Mouse (Mus musculus) gonadal fat pad, adult 2 months (tissue): Measurements from ENCODE around the gene Gdap1l1. TPM values are rescaled to one million over a fixed set of nuclear protein-coding genes. Genes with fewer than 3 reads are reported as not detected.
"Not testable (repeated sequence)": the region's sequence is repeated elsewhere in the genome, so short reads cannot be mapped to it uniquely, and the experiment has no call there.

Experiments
- DNase-seq: peaks from one replicate; pipeline ENCODE4 v3.0.0-alpha.2; 2012; ENCODE audit warnings: low read depth
- polyA plus RNA-seq: library from polyadenylated mRNA; depleted of rRNA; stranded (reverse); fragments of >200 nt; gene quantifications from 2 replicates; pipeline ENCODE4 v1.2.3, GENCODE M21; 2012

Gdap1l1 gene
- polyA plus RNA-seq, 1 experiment = 0.55 TPM

DNA sequence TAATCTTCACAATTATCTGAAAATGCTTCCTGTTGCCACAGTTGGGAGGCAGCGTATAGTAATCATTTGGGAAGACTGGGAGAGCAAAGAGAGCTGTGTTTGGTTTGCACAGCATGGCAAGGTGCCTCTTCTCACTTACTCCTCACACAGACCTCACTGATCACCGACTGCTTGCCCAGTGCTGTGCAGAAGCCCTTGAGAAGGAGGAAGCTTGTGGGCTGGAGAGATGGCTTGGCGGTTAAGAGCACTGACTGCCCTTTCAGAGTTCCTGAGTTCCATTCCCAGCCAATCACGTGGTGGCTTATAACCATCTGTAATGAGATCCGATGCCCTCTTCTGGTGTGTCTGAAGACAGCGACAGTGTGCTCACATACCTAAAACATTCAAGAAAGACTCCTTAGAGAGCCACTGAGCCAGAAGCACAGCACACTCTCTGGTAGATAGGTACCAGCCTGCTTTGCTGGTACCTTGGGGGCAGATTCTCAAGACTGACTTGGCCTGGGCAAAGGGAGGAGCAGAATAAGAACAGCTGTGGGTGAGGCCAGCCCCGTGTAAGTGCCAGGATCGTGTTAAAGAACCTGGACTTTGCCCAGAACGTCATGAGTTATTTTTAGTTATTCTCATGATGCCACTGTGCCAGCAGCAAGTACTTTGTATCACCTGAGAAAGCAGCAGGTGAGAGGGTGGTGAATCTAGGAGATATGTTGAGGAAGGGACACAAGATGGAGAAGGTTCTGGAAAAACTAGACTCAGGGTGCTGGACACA lies 15.2 kb upstream of the Gdap1l1 start:
- DNase-seq = no peak

DNA sequence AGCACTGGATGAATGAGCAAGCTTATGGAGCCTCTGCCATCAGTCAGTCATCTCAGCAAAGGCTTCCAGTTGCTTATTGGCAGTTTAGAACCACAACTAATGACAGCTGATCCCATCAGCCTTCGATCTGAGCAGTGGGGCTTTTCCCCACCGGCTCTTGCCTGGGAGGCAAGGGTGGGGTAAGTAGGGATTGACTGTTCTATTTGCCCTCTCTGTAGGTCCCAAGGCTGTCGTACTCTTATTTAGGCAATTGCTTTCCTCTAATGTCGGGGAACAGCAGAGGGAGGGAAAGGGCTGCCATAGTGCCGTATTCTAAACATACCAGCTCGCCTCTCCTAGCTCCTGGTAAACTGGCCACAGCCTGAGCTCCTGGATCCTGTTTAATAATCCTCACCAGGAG lies 13.7 kb upstream of the Gdap1l1 start, which contains the start of gene Oser1:
Gene Oser1, minus strand, starts transcription at position 101 of the 400 bp plus-strand sequence.
- no peak for DNase-seq

DNA sequence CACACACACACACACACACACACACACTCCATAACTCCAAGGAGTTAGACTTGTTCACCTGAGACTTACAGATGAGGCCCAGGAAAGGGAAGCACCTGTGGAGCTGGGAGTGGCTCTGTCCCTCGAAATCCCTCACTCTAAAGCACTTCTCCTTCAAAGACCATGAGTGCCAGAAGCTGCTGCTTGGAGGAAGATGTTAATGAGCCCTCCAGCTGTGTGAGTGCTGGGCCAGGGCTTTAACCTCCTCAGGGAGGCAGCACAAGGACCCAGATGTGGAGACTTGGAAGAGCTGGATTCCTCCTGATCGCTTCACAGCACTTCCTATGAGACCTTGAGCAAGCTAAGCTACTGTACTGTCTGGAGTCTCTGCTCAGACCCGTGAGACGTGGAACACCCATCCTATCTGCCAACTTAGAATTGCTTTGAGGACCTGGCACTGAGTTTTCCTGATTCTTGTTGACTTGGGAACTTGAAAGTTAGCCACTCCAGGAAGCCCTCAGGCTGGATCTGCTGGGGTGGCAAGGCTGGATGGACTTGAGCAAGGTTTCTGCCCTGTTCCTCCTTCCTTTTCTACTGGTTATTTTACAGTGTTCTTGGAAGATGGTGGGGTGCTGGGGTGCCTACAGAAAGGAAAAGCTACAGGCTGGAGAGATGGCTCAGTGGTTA lies 9.8 kb upstream of the Gdap1l1 start:
- DNase-seq = no peak

GRCm38 (mm10) chr2:163431289-163431688 lies 7.0 kb upstream of the Gdap1l1 start:
- no peak for DNase-seq

- no peak for DNase-seq
These were observed 4.3 kb upstream of the Gdap1l1 start for GRCm38 (mm10) chr2:163433971-163434370.

DNA sequence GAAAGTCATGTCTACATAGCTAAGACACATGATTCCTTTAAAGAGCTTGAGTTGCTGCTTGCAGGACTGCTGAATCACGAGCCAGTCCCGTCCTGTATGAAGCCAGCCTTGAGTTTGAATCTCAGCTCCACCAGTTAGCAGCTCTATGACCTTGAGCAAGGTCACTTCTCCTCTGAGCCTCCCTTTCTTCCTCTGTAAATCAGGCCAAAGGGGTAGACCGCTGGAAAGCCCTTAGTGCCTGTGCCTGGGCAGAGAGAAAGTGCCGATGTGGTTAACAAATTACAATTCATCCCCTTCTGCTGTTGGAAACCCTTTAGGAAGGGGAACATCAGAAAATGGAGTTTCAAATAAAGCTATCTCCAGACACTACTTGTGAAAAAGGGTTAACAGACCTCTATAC lies 476 bp upstream of the Gdap1l1 start:
- no peak for DNase-seq

DNA sequence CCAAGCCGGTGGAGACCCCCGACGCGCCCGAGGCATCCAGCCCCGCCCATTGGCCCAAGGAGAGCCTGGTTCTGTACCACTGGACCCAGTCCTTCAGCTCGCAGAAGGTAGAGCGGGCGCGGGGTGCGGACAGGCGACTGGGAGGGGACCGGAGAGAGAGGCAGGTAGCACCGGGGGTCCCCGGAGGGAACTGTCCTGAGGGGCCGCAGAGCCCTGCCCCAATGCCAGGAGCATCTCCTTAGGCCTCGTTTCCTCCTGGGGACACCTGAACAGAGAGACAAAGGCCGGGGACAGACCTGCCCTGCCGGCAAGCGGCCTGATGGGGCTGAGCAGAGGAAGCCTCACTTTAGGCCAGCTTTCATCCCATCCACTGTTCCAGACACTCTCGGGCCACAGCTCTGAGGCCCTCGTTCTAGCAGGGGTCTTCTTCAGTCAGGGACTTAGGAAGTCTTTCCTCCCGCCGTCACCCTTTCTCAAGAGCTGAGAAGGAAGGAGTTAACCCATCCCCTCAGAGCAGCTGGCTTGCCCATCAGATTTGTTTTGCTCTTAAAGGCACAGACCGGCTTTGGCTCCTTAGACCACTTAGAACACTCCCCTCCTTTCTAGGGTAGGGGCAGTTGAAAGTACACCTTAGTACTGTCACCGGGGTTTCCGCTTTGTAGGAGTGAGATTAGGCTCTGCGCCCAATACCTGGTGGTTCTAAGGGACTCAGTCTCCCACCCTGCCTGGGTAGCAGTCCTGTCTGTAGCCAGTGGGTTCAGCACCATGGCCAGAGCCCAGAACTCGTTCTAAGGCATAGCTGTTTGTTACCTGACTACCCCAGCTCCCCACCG lies 559 bp downstream of the Gdap1l1 start:
- DNase-seq = no peak

DNA sequence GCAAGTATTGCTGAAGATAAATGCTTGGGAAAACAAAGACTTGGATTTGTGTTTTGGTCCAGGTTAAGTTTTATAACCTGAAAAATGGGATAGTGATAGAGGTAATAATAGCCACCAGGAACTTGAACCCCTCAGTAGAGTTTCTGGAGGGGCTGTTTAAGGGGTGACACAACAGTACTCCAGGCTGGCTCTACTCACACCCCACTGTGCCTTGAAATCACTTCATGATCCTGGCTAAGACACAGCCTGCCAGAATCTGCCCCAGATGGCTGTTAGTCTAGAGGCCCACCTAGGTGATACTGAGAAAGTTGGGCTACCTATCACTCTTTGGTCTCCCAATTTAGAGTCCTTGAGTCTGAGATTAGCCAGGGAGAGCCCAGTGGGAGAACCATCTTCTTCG lies 1.2 kb downstream of the Gdap1l1 start:
- DNase-seq = no peak

GRCm38 (mm10) chr2:163443543-163443942 lies 5.3 kb downstream of the Gdap1l1 start:
- no peak for DNase-seq

- DNase-seq = no peak
These were observed 5.7 kb downstream of the Gdap1l1 start for GRCm38 (mm10) chr2:163444017-163444416.

- no peak for DNase-seq
These were observed 9.1 kb downstream of the Gdap1l1 start for GRCm38 (mm10) chr2:163447375-163447774.

- no peak for DNase-seq
These were observed 11.0 kb downstream of the Gdap1l1 start for GRCm38 (mm10) chr2:163449276-163449675.

- no peak for DNase-seq
These were observed 12.5 kb downstream of the Gdap1l1 start for GRCm38 (mm10) chr2:163450668-163451295.

- no peak for DNase-seq
These were observed 14.5 kb downstream of the Gdap1l1 start for GRCm38 (mm10) chr2:163452738-163453137.

DNA sequence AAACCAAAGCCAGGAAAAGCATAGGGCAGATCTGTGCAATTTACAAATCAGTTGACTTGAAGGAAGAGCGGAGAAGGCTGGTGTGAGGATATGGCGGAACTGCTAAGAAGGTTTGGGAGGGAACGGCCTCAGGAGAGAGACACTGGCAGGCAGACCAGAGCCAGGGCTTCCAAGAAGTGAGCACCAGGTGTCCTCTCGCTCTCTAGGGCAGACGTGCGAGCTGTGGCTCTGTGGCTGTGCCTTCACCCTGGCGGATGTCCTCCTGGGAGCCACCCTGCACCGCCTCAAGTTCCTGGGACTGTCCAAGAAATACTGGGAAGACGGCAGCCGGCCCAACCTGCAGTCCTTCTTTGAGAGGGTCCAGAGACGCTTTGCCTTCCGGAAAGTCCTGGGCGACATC lies 15.1 kb downstream of the Gdap1l1 start:
- no peak for DNase-seq

GRCm38 (mm10) chr2:163458539-163459265 lies 20.4 kb downstream of the Gdap1l1 start:
- no peak for DNase-seq

GRCm38 (mm10) chr2:163459380-163459779 lies 21.1 kb downstream of the Gdap1l1 start:
- no peak for DNase-seq

DNA sequence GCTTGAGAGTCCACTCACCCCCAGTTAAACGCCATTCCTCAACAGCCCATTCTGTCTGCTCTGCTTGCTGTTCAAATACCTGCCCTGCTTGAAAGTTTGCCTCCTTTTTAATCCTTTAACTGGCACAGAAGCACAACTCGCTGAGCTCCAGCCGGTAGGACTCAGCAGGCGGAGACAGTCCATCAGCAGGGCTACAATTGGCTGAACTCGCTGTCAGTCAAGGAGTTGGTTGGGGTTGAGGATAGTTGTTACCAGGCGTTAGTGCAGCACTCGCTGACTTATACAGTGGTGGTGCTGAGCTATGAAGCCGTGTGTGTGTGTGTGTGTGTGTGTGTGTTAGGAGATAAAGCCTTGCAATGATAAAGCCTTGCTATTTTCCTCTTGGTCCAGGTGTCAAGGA lies 22.3 kb downstream of the Gdap1l1 start:
- no peak for DNase-seq

- not testable (repeated sequence) for DNase-seq
These were observed 23.0 kb downstream of the Gdap1l1 start for GRCm38 (mm10) chr2:163461307-163461706.

GRCm38 (mm10) chr2:163462386-163462785 lies 24.1 kb downstream of the Gdap1l1 start:
- no peak for DNase-seq

DNA sequence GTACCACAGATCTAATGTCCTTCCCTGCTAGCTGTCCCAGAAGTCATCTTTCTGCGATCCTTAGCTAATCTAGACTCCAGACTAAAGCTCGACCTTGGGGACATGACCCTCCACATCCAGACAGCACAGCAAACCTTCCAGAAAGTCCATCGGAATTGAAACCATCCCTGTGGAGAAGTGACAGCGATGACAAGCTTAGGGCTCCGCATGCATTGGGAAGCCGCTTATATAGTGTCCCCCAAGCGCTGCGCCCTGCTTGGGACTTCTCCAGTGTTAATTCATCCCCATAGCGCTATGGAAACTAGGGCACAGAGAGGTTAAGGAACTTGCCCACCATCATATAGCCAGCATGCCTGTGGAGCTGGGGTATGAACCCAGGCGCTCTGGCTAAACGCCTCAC lies 24.5 kb downstream of the Gdap1l1 start:
- no peak for DNase-seq
